Mouse (Mus musculus): Measurements from ENCODE around the gene Gng2.
"Not testable (repeated sequence)": the region's sequence is repeated elsewhere in the genome, so short reads cannot be mapped to it uniquely, and the experiment has no call there.

The Gng2 gene

DNA sequence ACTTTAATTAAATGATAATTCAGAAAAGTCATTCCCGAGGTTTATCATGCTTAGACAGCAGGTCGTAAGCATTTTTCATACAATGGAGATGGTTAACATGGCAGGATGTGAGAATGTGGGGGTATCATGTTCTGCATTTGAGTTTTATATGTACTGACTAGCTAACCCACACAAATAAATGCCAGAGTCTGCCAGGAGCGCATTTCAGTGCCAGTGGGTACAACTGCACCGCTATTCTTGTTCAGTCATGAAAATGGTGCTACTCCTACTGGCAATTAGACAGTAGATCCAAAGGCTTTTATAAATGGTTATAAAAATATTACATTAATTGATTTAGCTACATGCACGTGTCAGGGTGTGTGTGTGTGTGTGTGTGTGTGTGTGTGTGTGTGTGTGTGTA, 38.9 kb downstream of the Gng2 start:
- no peak for DNase-seq (ENCODE audit: low spot score in 2 of 2)

DNA sequence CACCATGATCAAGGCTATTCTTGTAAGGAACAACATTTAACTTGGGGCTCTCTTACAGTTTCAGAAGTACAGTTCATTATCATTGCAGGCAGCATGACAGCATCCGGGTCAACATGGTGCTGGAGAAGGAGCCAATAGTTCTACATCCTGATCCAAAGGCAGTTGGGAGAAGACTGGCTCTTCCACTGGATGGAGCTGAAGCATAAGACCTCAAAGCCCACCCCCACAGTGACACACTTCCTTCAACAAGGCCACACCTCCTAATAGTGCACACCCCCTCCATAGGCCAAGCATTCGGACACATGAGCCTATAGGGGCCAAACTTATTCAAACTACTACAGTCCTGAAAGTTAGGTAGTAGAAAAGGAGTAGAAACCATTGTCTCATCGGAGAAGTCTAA, 42.3 kb downstream of the Gng2 start:
- no peak for DNase-seq (ENCODE audit: low spot score in 2 of 2)

DNA sequence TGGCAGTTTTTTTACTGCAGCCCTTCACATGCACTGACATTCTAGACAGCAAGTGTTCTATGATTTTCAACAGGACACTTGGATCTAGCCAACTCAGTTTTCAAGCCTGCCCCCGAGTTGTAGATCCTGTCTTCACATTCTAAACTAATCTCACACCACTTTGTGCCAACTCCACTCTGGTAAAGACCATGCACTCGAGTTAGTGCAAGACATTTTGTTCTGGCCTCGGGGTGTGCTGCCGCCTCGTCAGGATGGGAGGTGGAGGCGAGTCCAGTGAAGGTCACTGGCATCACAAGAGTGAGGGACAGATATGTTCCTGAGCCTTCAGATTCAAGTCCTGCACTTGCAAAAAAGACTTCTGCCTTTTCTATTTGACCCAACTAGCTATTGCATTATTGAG, 44.1 kb downstream of the Gng2 start:
- no peak for DNase-seq (ENCODE audit: low spot score in 2 of 2)

DNA sequence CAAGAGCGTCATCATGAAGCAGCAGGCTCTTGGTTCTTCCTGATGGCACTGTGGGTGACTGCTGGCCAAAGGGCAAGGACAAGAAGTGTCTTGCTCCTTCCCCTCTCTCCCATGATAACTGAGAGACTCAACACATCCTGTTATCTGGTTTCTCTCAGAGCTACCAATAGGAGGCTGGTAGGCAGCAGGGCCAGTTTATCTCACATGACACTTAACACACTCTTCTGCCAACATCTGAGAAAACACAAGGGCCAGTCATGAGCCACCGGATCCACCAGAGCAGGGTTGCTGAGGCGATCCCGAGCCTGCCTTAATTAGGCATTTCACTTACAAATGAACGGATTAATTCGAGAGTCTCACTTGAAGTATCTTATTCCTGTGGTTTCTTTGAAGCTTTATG, 49.5 kb downstream of the Gng2 start:
- no peak for DNase-seq (ENCODE audit: low spot score in 2 of 2)

DNA sequence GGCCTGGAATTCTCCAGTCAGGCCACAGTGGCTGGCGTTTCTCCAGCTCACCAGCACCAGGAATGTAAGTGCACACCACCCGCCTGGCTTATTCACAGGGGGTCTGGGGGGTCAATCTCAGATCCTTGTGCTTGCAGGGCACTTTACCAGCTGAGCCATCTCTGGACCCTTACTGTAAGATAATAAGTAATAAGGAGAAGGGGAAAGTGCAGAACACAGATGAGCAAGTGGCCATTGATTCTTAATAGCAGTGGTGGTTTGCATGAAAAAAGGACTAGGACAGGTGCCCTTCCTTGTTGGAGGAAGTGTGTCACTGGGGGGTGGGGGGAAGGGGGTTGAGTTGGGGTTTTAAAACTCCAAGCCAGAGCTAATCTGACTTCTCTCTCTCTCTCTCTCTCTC, 50.3 kb downstream of the Gng2 start:
- DNase-seq (ENCODE audit: low spot score in 2 of 2) = no peak

DNA sequence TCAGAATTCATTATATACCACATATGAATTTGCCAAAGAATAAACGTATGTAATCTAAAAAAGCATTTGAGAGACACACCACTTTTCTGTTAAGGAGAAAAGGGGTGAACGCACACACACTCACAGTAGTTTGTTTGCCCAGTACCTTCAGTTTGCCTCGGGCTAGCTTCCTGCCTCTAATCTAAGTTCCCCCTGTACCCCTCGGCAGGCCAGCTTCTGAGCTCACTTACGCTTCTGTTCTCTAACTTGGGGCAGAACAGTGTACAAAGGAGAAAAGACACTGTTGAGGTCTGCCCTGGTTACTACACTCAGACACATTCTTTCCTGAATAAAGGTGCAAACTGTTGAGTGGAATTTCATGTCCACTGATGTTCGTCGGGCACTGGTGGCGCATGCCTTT, 51.1 kb downstream of the Gng2 start:
- no peak for DNase-seq (ENCODE audit: low spot score in 2 of 2)

DNA sequence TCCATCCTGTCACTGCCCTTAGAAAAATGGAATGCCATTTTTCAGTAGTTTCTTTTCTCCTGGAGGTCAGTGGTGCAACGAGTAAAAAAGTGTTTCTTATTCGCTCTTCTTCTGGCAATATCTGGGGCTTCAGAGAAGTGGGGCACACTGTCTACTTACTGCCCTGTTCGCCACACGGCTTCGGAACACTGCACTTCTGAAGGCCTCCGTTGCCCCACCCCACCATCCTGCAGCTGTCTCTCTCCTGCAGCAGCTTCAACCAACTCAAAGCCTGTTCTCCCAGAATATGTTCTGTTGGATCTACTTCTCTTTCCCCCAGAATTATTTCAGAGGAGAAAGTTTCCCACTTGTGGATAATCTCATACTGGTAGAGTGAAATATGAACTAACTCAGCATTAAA, 52.3 kb downstream of the Gng2 start:
- no peak for DNase-seq (ENCODE audit: low spot score in 2 of 2)

DNA sequence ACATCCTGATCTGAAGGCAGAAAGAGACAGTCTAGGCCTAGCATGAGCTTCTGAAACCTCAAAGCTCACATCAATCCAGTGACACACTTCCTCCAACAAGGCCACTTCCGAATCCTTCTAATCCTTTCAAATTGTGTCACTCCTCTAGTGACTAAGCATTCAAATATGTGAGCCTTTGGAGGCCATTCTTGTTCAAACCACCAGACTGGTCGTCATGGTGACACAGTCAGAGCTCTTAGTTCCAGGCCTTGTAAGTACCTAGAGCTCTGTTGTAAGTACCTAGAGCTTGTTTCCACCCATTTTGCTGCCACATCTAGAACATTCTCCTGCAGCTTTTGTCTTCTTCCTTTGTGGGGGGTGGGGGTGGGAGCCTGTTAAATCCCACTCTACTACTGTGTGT, 53.3 kb downstream of the Gng2 start:
- DNase-seq (ENCODE audit: low spot score in 2 of 2) = no peak

DNA sequence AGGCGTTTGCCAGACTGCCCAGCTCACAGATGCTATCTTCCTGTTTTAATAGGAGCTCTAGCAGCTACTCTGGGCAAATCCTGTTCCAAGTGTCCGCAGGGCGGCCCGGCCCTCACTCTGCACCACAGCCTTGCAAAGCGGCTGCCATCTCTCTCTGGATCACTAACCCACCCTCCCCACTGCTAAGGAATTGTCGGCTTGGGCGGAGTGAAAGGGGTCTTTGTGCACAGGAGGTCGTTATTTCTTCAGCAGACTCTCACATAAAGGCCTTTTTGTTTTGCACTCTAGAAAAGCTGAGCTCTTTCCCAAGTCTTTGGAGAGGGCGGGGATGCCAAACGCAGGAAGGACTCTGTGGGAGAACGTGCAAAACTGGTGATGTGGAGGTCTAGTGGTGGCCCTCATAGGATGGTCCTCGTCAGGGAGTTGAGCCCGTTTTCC, 57.2 kb downstream of the Gng2 start:
- DNase-seq (ENCODE audit: low spot score in 2 of 2) = no peak

DNA sequence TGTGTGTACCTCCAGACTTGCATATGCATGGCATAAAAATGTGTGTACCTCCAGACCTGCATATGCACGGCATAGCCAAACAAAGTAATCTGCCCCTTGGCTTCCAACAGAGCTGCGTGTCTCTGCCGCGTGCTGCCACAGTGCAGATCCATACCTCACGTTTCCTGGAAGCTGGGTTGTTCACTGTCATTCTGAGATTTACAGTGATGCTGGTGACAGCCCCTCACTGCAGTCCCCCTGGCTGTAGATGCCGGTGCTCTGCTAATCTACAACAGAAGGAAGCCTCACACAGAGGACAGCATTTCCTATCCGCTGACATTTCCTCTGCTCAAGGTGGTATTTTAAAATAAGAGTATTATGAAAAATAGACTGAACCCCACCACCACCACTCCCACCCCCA, 57.6 kb downstream of the Gng2 start:
- DNase-seq (ENCODE audit: low spot score in 2 of 2) = no peak

DNA sequence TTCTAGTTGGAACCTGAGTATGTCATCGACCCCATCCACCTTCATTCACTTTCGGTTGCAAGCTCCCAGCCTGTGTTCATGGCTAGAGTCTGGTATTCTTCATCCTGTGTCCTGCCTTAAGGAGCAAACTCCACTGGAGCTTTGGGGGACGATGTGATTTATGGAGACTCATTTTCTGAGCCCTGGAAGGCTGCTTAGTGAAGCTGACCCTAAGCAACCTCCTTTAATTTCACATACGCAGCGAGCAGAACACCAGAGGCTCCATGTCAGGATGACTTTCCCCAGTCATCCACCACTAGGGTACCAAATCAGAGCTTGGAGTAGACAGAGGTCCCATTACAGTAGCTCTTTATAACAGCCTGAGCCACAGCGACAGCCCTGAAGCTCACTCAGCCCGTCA, 59.9 kb downstream of the Gng2 start:
- no peak for DNase-seq (ENCODE audit: low spot score in 2 of 2)

DNA sequence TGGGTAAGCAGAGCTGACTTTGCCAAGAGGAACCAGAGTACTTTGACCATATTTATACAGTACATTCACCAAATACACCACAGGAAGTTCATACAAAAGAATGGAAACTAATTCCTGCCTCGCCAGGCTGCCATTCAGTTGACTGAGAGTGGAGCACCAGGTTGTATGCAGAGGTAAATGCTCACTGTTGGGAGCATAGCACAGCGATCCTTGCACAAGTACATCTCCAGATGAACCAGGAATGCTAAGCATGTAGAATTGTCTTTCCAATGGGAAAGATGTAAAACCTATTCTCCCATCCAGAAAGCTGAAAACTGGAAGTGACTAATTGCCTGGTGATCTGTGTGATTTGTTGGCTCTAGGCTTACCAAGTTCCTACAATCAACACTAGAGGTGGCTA, 61.1 kb downstream of the Gng2 start:
- no peak for DNase-seq (ENCODE audit: low spot score in 2 of 2)

DNA sequence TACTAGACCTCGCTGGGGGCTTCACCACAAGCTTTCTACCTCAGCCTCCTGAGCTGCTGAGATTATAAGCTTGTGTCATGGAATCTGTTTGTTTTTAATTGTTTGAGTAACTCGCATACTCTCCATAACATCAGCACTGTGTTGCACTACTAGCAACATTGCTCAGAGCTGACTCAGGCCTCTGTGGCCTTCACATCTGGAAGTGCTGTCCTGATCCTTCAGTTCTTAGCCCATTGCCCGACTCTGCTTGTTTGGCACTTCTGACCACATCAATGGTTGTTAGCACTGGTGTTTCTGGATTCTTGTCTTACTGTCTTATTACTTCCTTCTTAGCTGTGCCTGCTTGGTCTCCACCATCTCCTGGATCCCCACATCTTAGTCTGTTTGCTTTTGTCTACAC, 64.5 kb downstream of the Gng2 start:
- DNase-seq (ENCODE audit: low spot score in 2 of 2) = no peak

DNA sequence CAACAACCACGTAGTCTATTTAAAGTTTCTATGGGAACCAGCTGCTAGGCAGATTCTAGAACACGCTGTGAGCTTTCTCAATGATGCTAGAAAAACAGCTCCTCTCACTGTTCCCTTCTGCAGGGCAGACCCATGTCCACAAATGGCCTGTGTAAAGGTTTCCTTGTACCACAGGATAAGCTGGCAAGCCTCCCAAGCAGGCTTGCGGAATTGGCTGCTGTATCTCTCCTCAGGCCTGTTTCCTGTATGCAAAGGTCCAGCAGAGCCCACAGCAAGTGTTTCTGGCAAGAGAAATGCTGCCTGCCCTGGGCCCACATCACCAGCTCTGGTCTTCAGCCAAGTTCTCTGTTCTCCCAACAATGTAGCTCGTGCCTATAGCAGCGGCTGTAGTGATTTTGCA, 71.8 kb downstream of the Gng2 start:
- no peak for DNase-seq (ENCODE audit: low spot score in 2 of 2)

DNA sequence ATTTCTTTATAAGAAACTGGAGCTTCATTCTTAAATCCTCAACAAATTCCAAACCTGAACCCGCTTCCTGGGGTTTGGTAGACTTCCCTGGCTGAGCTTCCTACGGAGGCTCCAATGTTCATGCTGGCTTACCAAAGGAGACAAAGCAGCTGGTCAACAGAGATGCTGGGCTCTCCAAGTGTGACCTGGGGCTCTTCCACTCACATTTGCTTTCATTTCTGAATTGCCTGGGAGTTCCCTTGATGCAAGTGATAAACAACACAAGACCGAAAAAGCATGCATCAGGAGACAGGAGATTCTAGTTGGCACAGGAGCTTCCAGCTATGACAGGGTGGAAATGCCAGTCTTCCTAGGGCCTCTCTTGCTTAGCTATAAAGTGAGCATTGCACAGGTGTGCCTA, 72.6 kb downstream of the Gng2 start:
- no peak for DNase-seq (ENCODE audit: low spot score in 2 of 2)

DNA sequence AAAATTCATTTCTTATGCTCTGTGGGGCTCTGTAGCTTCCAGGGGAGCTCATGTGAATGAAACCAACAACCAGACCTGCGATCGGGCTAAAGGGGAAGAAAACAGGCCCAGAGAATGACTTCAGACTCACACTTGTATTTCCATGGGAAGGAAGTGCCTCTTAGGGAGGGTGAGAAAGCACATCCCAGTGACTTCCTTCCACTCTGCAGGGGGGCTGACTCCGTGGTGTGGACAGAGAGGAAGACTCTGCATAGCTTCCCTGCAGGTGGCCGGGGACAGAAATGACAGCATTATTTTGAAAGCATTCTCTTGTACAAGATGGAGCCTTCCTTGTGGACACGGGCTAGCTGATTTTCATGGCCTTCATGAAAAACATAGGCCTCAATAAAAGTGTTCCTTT, 73.4 kb downstream of the Gng2 start:
- DNase-seq (ENCODE audit: low spot score in 2 of 2) = no peak

DNA sequence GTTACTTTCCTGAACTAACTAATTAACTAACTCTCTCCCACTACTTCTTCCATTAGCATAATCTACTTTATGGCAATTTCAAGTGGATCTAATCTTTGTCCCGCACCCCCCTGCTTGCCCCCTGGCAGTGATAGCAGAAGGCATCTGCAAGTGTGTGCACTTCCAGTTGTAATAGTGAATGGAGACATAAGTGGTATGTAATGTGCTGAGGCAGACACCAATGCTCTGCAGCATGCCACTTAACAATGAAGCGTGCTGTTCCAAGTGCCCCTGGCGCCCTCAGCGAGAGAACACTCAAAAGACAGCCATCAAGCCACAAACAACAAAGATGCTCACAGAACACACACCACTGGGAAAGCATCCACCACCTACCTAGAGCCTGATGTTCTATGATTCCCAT, 76.9 kb downstream of the Gng2 start:
- no peak for DNase-seq (ENCODE audit: low spot score in 2 of 2)

DNA sequence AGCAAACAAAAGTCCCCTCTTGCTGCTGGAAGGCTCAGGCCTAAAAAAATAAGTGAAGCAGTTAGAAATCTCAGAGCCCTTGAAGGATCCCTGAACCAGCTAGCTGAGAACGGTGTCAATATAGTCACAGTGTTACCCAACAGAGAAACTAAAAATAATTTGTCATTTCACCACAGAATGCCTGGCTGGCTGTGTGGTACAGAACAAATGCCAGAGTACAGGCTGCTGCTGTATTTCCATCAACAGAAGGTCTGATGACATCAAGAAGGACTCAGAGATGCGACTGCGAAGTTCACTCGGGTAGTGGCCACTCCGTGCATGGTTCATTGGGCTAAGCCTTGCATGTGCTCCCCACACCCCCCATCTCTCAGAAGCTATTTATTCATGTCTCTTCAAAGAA, 89.9 kb downstream of the Gng2 start:
- no peak for DNase-seq (ENCODE audit: low spot score in 2 of 2)

DNA sequence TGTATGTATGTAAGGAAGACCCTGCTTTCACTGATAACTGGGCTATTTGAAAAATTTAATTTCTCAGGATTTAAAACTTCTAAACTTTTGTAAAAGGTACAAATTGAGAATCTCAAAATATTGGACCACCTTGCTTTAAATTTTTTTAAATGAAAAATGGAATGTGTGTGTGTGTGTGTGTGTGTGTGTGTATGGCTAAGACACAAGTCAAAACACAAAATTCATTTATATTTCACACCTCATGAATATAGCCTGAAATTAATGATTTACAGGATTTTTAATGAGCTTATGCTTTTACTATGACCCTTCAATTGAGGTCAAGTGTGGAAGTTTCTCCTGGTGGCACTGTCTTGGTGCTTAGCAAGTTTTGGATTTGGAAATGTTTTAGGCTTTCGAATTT, 93.0 kb downstream of the Gng2 start:
- not testable (repeated sequence) for DNase-seq (ENCODE audit: low spot score in 2 of 2)

DNA sequence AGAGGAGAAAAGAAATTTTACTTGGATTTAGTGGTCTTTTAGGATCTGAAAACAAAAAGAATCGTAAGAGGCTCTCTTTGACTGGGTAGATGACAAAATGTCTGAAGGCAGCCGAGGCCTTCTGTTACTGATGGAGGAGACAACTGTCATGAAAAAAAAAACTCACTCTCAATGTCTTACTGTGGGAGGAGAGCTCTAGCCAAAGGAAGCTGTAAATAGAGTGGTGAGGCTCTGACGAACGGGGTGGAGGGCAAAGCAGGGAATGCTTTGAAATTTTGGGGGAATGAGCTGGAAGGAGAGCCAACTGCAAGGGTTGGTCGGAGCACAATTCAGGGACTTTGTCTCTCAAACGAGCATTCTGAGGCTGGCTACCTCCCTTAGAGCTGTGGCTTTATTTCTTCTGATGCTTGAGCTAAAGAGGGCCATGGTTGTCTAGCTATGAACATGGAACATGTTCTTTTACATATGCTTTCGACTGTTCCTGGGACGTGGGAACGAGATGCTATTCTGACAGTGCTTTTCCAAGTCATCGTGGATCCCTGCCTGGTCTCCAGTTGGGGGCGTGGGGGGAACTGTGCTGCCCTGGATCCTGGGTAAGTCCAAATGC, 103.1 kb downstream of the Gng2 start:
- no peak for DNase-seq (ENCODE audit: low spot score in 2 of 2)

DNA sequence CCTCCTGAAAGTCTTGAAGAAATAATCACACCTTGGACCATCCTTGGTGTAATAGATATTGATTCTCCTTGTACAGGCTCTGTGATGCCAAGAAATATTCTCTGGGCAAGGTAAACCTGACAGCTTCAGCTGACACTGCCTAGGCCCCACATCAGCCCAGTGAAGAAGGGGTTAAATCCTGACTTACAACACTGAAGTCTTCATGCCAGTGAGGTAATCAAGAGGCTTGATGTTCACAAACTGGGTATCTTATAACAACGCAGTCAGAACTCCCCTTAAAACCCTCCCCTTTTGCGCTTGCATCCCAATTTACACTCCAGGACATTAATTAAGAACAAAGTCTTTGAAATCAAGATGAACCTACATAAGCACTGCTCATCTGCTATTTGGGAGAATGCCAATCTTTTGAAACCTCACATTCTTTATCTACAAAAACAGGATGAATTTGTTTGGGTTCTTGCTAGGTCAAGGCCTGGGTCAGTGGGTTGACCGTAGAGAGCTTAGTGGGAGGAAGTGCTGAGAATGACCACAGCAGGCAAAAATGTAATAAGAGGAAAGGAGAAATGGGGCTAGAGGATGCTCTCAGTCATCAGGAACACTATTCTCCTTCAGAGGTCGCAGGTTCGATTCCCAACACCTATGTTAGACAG, 110.0 kb downstream of the Gng2 start:
- DNase-seq (ENCODE audit: low spot score in 2 of 2) = no peak

DNA sequence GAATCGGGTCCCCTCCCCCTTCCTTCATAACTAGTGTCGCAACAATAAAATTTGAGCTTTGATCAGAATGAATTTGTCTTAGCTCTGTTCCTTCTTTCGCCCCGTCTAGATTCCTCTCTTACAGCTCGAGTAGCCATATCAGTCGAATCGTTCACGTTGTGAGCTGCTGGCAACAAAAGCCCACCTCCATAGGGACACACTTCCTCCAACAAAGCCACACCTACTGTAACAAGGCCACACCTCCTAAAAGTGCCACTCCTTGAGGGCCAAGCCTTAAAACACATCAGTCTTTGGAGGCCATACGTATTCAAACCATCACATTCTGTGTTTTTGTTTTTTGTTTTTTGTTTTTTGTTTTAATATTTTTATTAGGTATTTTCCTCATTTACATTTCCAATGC, 112.3 kb downstream of the Gng2 start:
- DNase-seq (ENCODE audit: low spot score in 2 of 2) = not testable (repeated sequence)

DNA sequence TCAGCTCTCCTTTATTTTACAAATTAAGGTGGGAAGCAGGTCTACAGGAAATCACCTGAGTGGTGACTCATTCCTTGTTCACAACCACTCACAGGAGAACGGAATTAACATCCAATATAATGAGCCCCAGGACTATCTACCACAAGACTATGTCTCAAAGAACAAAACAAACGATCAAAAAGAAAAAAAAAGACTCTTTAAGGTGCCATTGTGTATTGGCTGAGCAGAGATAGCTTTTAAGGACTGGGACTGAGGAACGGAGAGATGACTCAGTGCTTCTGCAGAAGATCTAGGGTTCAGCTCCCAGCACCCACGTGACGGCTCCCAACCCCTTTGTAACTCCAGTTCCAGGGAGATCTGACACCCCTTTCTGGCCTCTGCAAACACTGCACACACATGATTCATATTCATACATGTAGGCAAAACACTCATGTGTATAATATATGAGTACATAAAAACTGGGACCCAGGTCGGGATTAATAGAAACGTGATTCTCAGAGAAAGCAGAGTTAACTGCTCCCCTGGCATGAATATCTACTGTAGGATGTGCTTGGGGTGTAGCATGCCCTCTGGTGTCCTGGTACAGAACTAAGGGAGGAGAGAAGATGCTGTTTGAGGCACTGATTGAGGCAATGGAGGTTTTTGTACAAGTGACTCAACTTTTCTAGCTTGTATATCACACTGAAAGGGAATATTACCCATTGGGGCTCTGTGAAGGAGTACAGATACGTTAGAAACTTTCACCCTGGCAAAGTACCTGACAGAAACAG, 115.9 kb downstream of the Gng2 start:
- no peak for DNase-seq (ENCODE audit: low spot score in 2 of 2)

All from spleen, postnatal 10 days (tissue).